Mouse (Mus musculus) intestine, postnatal 0 days (tissue): ENCODE results near the gene Prr5l. TPM values are rescaled to one million over a fixed set of nuclear protein-coding genes. Genes with fewer than 3 reads are reported as not detected.

Experiments
- ATAC-seq: fragments of 200-750 bp; cut with Nextera tagmentation; 2 replicates; pipeline ENCODE4 v1.8.0; 2017; ENCODE audit warnings: mild to moderate bottlenecking, moderate TSS enrichment, moderate library complexity
- H3K27ac ChIP-seq: fragments of 300-500 bp; sonication (generic); 2 replicates; pipeline ENCODE4 v1.5.1; 2014; ENCODE audit warnings: mild to moderate bottlenecking, low read depth, low read length, moderate library complexity
- H3K27me3 ChIP-seq: fragments of 300-500 bp; sonication (generic); replicated peaks from 2 replicates; pipeline ENCODE4 v1.6.1; 2014; ENCODE audit warnings: low read length, mixed read lengths; ENCODE audit not compliant: control insufficient read depth, insufficient read depth
- H3K36me3 ChIP-seq: fragments of 300-500 bp; sonication (generic); 2 replicates; pipeline ENCODE4 v1.6.1; 2014; ENCODE audit warnings: mild to moderate bottlenecking, moderate library complexity; ENCODE audit not compliant: control insufficient read depth, insufficient read depth
- H3K4me1 ChIP-seq: fragments of 300-500 bp; sonication (generic); replicated peaks from 2 replicates; pipeline ENCODE4 v1.6.1; 2014; ENCODE audit warnings: antibody characterized with exemption, low read length, mixed read lengths; ENCODE audit not compliant: control insufficient read depth, insufficient read depth
- H3K4me2 ChIP-seq: fragments of 300-500 bp; sonication (generic); replicated peaks from 2 replicates; pipeline ENCODE4 v1.6.1; 2014; ENCODE audit warnings: low read depth, mild to moderate bottlenecking, moderate library complexity
- H3K4me3 ChIP-seq: fragments of 300-500 bp; sonication (generic); 2 replicates; pipeline ENCODE4 v1.5.1; 2014; ENCODE audit warnings: low read depth, low read length
- H3K9ac ChIP-seq: fragments of 300-500 bp; sonication (generic); 2 replicates; pipeline ENCODE4 v1.6.1; 2014; ENCODE audit warnings: mild to moderate bottlenecking, low read depth, low read length
- H3K9me3 ChIP-seq: fragments of 300-500 bp; sonication (generic); 2 replicates; pipeline ENCODE4 v1.6.1; 2016; ENCODE audit warnings: mixed run types; ENCODE audit not compliant: control insufficient read depth
- CTCF ChIP-seq: sonication (generic); IDR thresholded peaks from 2 replicates; pipeline ENCODE4 v1.5.1; 2016; ENCODE audit warnings: low read depth, mild to moderate bottlenecking, control low read depth, antibody characterized with exemption, moderate library complexity
- WGBS: fragments of 180-500 bp; shearing (Covaris S2); extraction: QIAGEN DNeasy Blood & Tissue Kit; methylation state at CpG from one replicate; pipeline ENCODE4 v1.1.7; 2014; 5-methylcytosine and 5-hydroxymethylcytosine counted together
- polyA plus RNA-seq: library from polyadenylated mRNA; unstranded; fragments of >200 nt; fragmentation: Nextera tagmentation; extraction: Ambion mirVana; gene quantifications from 2 replicates; pipeline ENCODE4 v1.2.1, GENCODE M21; 2015

The Prr5l gene
- polyA plus RNA-seq, 1 experiment from 2014 or later: 36.4 TPM

GRCm38 (mm10) chr2:101920136-101920554 is 37.3 kb upstream of the Prr5l start:
- 52% methylated on average over 2 of the region's 2 CpGs for WGBS
- no peaks in the 10 kb centered on the region for H3K27me3 ChIP-seq
- ATAC-seq: no peak
- H3K27ac ChIP-seq: no peak overlapping the region
- H3K9ac ChIP-seq: no peak overlapping the region
- no peaks in the 10 kb centered on the region for H3K4me1 ChIP-seq
- no peak overlapping the region for H3K4me3 ChIP-seq
- TF ChIP-seq CTCF: peak; percentile 30
- H3K9me3 ChIP-seq: no peaks in the 10 kb centered on the region
- H3K4me2 ChIP-seq: no peak overlapping the region
- H3K36me3 ChIP-seq: no peaks in the 10 kb centered on the region

- 85% methylated on average over 7 of the region's 7 CpGs for WGBS
- Histone ChIP-seq H3K36me3 (no peaks in the 10 kb centered on the region), H3K9me3 (no peaks in the 10 kb centered on the region), H3K4me2 (no peak overlapping the region), H3K4me1 (no peaks in the 10 kb centered on the region), H3K4me3 (no peak overlapping the region), H3K27me3 (no peaks in the 10 kb centered on the region), H3K27ac (no peak overlapping the region), H3K9ac (no peak overlapping the region)
- no peak for ATAC-seq
- no peak for TF ChIP-seq CTCF
Measured at GRCm38 (mm10) chr2:101918518-101918917, 35.7 kb upstream of the Prr5l start.

GRCm38 (mm10) chr2:101909326-101910080 is 26.7 kb upstream of the Prr5l start:
- no peak overlapping the region for H3K4me3 ChIP-seq
- no peaks in the 10 kb centered on the region for H3K36me3 ChIP-seq
- H3K4me1 ChIP-seq: no peaks in the 10 kb centered on the region
- no peak for TF ChIP-seq CTCF
- H3K9ac ChIP-seq: no peak overlapping the region
- ATAC-seq: no peak
- WGBS: 94% methylated on average over 15 of the region's 15 CpGs
- no peaks in the 10 kb centered on the region for H3K27me3 ChIP-seq
- H3K4me2 ChIP-seq: no peak overlapping the region
- H3K27ac ChIP-seq: no peak overlapping the region
- no peaks in the 10 kb centered on the region for H3K9me3 ChIP-seq

GRCm38 (mm10) chr2:101908773-101909172 is 25.9 kb upstream of the Prr5l start:
- Histone ChIP-seq H3K4me3 (no peak overlapping the region), H3K36me3 (no peaks in the 10 kb centered on the region), H3K27ac (no peak overlapping the region), H3K4me1 (no peaks in the 10 kb centered on the region), H3K9me3 (no peaks in the 10 kb centered on the region), H3K27me3 (no peaks in the 10 kb centered on the region), H3K4me2 (no peak overlapping the region), H3K9ac (no peak overlapping the region)
- no peak for TF ChIP-seq CTCF
- ATAC-seq: no peak
- WGBS: 83% methylated on average over 13 of the region's 13 CpGs

- no peak for TF ChIP-seq CTCF
- H3K27me3 ChIP-seq: no peaks in the 10 kb centered on the region
- H3K9ac ChIP-seq: no peak overlapping the region
- no peaks in the 10 kb centered on the region for H3K9me3 ChIP-seq
- ATAC-seq: no peak
- H3K36me3 ChIP-seq: no peaks in the 10 kb centered on the region
- no peak overlapping the region for H3K4me3 ChIP-seq
- no peak overlapping the region for H3K4me2 ChIP-seq
- no peaks in the 10 kb centered on the region for H3K4me1 ChIP-seq
- no peak overlapping the region for H3K27ac ChIP-seq
- 76% methylated on average over 10 of the region's 10 CpGs for WGBS
Measured at GRCm38 (mm10) chr2:101907386-101908022, 24.7 kb upstream of the Prr5l start.

- H3K9me3 ChIP-seq: no peaks in the 10 kb centered on the region
- 64% methylated on average over 5 of the region's 5 CpGs for WGBS
- H3K27me3 ChIP-seq: no peaks in the 10 kb centered on the region
- peak overlapping the region; percentile 68 for H3K4me2 ChIP-seq
- ATAC-seq: peak; percentile 11; the same call in 1 of the 2 replicates
- H3K36me3 ChIP-seq: no peaks in the 10 kb centered on the region
- no peak overlapping the region for H3K9ac ChIP-seq
- TF ChIP-seq CTCF: no peak
- no peak overlapping the region for H3K27ac ChIP-seq
- no peaks in the 10 kb centered on the region for H3K4me1 ChIP-seq
- H3K4me3 ChIP-seq: peak overlapping the region; percentile 31; the same call in 1 of the 2 replicates
Measured at GRCm38 (mm10) chr2:101906379-101906690, 23.5 kb upstream of the Prr5l start.
